Mouse (Mus musculus) layer of hippocampus, postnatal 14 days (tissue): Measurements from ENCODE around the gene Otogl. TPM values are rescaled to one million over a fixed set of nuclear protein-coding genes. Genes with fewer than 3 reads are reported as not detected.

ENCODE experiments used
- DNase-seq, 2 experiments: peaks; one replicate each; pipeline ENCODE4 v3.0.0; 2021 to 2022; ENCODE audit warnings: low spot score in 2 of 2, mixed read lengths in 1 of 2
- total RNA-seq, 2 experiments: library from RNA; stranded (reverse); gene quantifications; 2 replicates each; pipeline ENCODE4 v1.2.3; 2021

Gene Otogl
- total RNA-seq, 2 experiments from 2014 or later = 0.91 to 1.1 TPM

DNA sequence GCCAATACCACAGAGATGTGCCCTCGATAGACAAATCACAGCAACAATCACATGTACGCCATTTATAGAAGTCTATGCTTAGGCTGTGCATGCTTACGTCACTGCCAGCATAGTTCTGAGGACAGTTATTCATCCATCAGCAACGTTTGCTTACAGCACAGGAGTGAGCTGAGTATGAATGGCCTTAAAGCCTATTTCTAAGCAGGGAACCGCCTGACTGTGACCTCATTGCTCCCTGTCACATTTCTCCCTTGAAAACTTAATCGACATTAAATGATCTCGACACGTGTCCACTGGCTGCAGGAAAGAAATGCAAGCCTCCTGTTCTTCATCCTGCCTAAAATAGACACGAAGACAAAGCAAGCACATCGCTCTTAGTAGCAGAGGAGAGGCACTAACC, 5.5 kb downstream of the Otogl start:
- no peak for DNase-seq

GRCm38 (mm10) chr10:107905274-107906034, 6.5 kb downstream of the Otogl start:
- no peak for DNase-seq

DNA sequence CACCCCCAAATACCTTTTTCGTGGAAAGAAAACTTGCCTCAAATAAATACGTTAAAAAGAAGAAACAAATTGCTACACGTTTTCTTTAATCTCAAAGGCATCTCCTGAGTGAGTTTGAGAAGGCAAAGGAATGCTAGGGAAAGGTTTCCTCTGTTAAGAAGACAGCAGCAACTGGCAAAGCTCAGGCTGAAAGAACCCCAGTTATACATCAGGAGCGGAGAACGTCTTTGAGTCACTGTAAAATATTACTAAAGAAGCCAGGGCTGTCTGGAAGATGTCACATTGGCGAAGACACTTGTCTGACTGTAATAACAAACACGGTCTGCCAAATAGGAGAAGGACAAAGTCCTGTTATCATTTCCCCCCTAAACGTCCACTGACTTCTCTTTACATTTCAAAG, 10.0 kb downstream of the Otogl start:
- DNase-seq = no peak

GRCm38 (mm10) chr10:107901204-107901879, 10.6 kb downstream of the Otogl start:
- no peak for DNase-seq

DNA sequence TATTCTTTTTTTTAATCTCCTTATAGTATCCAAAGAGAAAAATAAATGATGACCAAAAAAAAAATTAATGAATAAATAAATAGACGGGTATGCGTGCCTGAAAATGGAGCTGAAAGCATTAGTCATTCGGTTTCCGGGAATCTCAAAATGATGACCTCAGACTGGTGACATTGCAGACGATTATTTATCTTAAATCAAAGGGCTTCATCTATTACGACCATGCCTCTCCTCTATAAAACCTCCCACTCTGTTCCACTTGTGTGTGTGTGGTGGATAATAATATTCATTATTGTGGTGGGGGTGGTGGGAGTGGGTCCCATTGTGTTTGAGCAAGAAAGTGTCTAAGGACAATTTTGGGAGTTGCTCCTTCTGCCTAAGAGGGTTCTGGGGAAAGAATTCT, 12.0 kb downstream of the Otogl start:
- no peak for DNase-seq

- no peak for DNase-seq
Measured at GRCm38 (mm10) chr10:107896158-107896557, 15.8 kb downstream of the Otogl start.

- no peak for DNase-seq
Measured at GRCm38 (mm10) chr10:107894663-107895581, 17.0 kb downstream of the Otogl start.

DNA sequence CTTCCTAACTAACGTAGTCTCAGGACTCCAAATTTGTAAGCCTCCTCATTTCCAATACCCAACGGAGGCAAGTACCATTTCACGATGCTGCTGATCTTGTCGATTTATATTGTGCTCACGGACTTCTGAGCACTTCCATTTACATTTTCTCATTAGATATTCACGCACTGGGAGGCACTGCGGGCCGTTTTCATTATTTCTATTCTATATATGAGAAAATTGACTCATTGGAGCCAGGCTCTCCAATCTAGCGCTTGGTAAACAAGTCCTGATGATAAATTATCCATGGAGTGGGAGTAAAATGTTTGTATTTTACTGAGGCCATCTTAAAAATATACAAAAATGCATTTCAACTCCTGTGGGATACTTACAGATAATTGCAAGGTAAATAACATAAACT, 21.5 kb downstream of the Otogl start:
- DNase-seq = no peak

DNA sequence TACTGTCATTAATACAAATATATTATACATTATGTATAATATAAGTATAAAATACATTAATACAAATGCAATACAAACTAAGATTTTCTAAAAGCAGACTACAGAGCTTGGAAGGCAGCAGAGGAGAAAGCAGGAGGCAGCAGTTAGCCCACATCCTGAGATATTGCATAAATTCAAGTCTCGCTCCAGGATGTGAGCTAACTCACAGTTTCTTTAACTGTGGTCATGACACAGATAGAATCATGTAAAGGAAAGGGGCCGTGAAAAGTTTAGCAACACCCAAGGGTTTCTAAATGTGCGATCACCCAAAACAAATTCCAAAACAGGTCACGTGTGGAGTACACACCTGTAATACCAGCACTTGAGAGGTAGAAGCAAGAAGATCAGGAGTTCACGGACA, 39.4 kb downstream of the Otogl start:
- no peak for DNase-seq

- DNase-seq = no peak
Measured at GRCm38 (mm10) chr10:107872109-107872508, 39.8 kb downstream of the Otogl start.

DNA sequence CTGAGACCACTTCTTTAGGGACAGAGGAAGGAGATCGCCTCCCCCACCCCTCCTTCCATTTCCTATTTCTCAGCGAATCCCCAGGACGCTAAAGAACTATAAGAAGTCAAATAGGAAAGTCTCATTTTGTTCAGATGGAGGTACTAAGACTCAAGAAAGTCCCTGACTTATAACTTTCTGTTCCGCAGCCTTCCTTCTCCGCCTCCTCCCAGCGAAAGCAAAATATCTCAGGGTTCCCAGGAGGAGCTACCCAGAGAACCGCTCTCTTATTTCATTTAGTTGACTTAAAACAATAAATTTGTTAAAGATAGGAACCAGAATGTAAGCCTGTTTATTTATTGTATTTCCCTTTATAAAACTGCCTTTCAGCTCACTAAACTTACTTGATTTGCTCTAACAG, 41.4 kb downstream of the Otogl start:
- no peak for DNase-seq

- no peak for DNase-seq
Measured at GRCm38 (mm10) chr10:107868904-107869303, 43.0 kb downstream of the Otogl start.

GRCm38 (mm10) chr10:107867414-107867813, 44.5 kb downstream of the Otogl start:
- no peak for DNase-seq

DNA sequence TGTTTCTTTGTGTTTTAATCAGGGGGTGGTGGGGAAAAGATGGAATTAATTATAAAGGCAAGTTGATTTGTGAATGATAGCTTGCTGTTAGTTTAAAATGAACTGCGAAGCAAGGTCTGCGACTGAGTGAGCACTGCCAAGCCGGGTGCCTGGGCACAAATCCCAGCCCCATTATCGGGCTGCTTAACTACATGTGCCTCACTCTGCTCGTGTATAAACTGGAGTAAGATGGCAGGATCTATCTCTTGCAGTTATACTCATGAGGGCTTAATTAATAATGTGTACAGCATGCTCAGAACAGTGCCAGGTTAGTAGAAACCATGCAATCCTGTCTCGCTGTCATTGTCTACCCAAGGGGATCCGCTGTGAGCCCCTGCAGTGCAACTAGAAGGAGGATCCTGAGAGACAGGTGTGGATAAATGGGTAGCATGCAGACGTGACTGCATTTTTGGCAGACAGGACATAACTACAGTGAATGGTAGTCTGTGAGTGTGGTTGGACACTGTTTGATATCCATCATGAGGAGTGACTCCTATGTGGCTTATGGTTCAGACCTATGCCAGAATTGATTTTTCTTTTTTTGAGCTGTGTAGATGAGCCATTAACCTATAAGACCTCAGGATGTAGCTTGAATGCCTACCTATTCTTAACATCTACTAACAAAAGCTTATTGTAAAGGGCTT, 51.6 kb downstream of the Otogl start:
- peak; percentile 37 to 77 for DNase-seq

DNA sequence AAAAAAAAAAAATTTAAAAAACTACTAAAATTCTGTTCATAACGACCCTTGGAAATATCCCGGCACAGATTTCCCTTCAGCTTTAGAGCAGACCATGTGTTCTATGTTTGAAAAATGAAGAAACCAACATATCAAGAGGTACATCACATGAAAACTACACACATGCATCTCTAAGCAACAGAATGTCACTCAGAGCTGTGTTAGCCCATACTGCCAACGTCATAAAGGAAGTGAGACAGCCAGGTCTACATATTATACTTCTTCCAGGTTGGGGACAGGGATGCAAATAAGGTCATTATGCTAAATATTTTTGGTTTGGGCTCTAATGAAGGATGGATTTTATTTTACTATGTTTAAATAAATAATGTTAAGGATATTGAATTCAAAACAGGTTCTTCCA, 52.7 kb downstream of the Otogl start:
- DNase-seq = no peak

DNA sequence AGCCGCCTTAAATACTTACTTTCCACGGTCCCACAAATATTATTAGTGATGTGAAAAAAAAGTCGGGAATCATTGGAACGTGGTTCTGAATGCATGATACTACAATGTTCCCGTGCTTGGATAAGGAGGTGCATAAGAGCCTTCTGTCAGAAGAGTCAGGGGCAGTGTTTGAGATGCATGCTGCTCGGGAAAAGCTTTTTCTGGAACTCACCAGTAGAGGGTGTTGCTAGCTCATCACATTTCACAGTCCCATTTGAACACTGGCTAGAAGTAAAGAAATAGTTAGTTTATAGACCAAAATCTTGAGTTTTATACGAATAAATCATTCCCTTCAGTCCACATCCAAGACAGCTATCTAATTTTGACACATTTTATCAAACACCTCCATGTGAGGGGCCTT, 53.2 kb downstream of the Otogl start:
- DNase-seq = peak; percentile 22 to 71

DNA sequence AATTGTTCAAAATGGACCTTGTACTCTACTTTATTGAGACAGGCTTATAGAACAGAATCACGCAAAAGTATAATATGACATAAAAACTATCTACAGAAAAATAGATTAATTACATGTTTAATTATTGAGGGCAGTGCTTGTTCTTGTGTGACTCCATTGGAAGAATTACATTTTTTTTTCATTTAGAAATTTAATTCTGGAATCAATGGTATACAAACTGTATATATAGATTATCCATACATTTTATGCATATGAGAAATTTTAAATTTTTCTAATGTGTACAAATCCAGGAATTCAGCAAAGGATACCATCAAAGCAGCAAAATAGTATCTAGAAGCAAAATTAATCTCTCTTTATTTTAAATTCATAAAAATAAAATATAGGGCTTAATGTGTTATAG, 67.0 kb downstream of the Otogl start:
- DNase-seq = no peak

GRCm38 (mm10) chr10:107834452-107835239, 77.3 kb downstream of the Otogl start:
- DNase-seq = no peak

GRCm38 (mm10) chr10:107829151-107829550, 82.8 kb downstream of the Otogl start:
- DNase-seq = no peak

- DNase-seq = peak; percentile 13 to 26
Measured at GRCm38 (mm10) chr10:107813814-107814483, 98.0 kb downstream of the Otogl start.
